ENCODE assay signal across 25 mouse cellular contexts in genomic region chr5:77314206-77314605, GRCm38 (mm10).
"Had no signal": no experiment of that assay in that cellular context is flagged by ENCODE, and none has a peak within 500 bp of the region (broad histone marks: within the 10 kb centered on the region; RNA-seq: fewer than 3 reads in every experiment).

No protein-coding gene starts in this region.

- H3K4me2 ChIP-seq: heart, embryonic 13.5 days; heart, embryonic 15.5 days; hindbrain, embryonic 13.5 days; hindbrain, embryonic 15.5 days; kidney, embryonic 15.5 days; limb, embryonic 12.5 days; liver, embryonic 12.5 days had no signal

- H3K27ac ChIP-seq: gastrocnemius, adult 2 months; heart, embryonic 10.5 days; heart, embryonic 13.5 days; heart, embryonic 15.5 days; hindbrain, embryonic 13.5 days; hindbrain, embryonic 15.5 days; hindbrain, postnatal 0 days; kidney, embryonic 15.5 days; kidney, postnatal 0 days; left cerebral cortex, adult 2 months; limb, embryonic 10.5 days; limb, embryonic 12.5 days; liver, embryonic 12.5 days; liver, embryonic 14.5 days had no signal

- H3K4me3 ChIP-seq: gastrocnemius, adult 2 months; heart, embryonic 10.5 days; heart, embryonic 13.5 days; heart, embryonic 15.5 days; hindbrain, embryonic 13.5 days; hindbrain, embryonic 15.5 days; kidney, embryonic 15.5 days; left cerebral cortex, adult 2 months; limb, embryonic 10.5 days; limb, embryonic 12.5 days; liver, embryonic 12.5 days had no signal

- H3K27me3 ChIP-seq: heart, embryonic 13.5 days; heart, embryonic 15.5 days; hindbrain, embryonic 13.5 days; hindbrain, embryonic 15.5 days; kidney, embryonic 15.5 days; limb, embryonic 12.5 days; liver, embryonic 12.5 days had no signal

- ATAC-seq: hindbrain, postnatal 0 days; intestine, embryonic 16.5 days; liver, embryonic 12.5 days had no signal

- DNase-seq: gastrocnemius, adult 2 months; gastrocnemius, postnatal 10 days; gastrocnemius, postnatal 25 days; heart, adult 18-20 months; heart, postnatal 14 days; heart, postnatal 36 days; kidney, adult 11 months; kidney, adult 2 months; kidney, postnatal 14 days; kidney, postnatal 36 days; layer of hippocampus, adult 9-11 months had no signal

- H3K9ac ChIP-seq: heart, embryonic 13.5 days; heart, embryonic 15.5 days; hindbrain, embryonic 13.5 days; hindbrain, embryonic 15.5 days; kidney, embryonic 15.5 days; limb, embryonic 12.5 days; liver, embryonic 12.5 days; liver, embryonic 14.5 days had no signal

- H3K9me3 ChIP-seq: heart, embryonic 10.5 days; heart, embryonic 13.5 days; heart, embryonic 15.5 days; hindbrain, embryonic 13.5 days; hindbrain, embryonic 15.5 days; kidney, embryonic 15.5 days; limb, embryonic 10.5 days; limb, embryonic 12.5 days; liver, embryonic 12.5 days had no signal
